Mouse (Mus musculus) lung, embryonic 14.5 days (tissue): ENCODE results near the gene Camk1d. TPM values are rescaled to one million over a fixed set of nuclear protein-coding genes. Genes with fewer than 3 reads are reported as not detected.

Source experiments
- ATAC-seq: fragments of 200-750 bp; cut with Nextera tagmentation; 2 replicates; pipeline ENCODE4 v1.8.0; 2017; ENCODE audit warnings: mild to moderate bottlenecking, moderate TSS enrichment, moderate library complexity; ENCODE audit not compliant: insufficient read depth
- DNase-seq: peaks from one replicate; pipeline ENCODE4 v3.0.0-alpha.2; 2015
- H3K27ac ChIP-seq: fragments of 300-500 bp; sonication (generic); 2 replicates; pipeline ENCODE4 v1.5.1; 2014; ENCODE audit warnings: low read depth, mild to moderate bottlenecking, moderate library complexity
- H3K27me3 ChIP-seq: fragments of 300-500 bp; sonication (generic); 2 replicates; pipeline ENCODE4 v1.6.1; 2014; ENCODE audit warnings: low read length, control low read depth; ENCODE audit not compliant: insufficient read depth
- H3K36me3 ChIP-seq: fragments of 300-500 bp; sonication (generic); 2 replicates; pipeline ENCODE4 v1.6.1; 2014; ENCODE audit warnings: control low read depth; ENCODE audit not compliant: insufficient read depth
- H3K4me1 ChIP-seq: fragments of 300-500 bp; sonication (generic); 2 replicates; pipeline ENCODE4 v1.6.1; 2014; ENCODE audit warnings: antibody characterized with exemption, control low read depth; ENCODE audit not compliant: insufficient read depth
- H3K4me2 ChIP-seq: fragments of 300-500 bp; sonication (generic); 2 replicates; pipeline ENCODE4 v1.6.1; 2014; ENCODE audit warnings: mild to moderate bottlenecking
- H3K4me3 ChIP-seq: fragments of 300-500 bp; sonication (generic); 2 replicates; pipeline ENCODE4 v1.5.1; 2014; ENCODE audit warnings: low read depth, low read length
- H3K9ac ChIP-seq: fragments of 300-500 bp; sonication (generic); 2 replicates; pipeline ENCODE4 v1.6.1; 2014
- H3K9me3 ChIP-seq: fragments of 300-500 bp; sonication (generic); 2 replicates; pipeline ENCODE4 v1.6.1; 2016; ENCODE audit warnings: low read depth, low read length, control low read depth
- CTCF ChIP-seq: IDR thresholded peaks from 2 replicates; pipeline ENCODE4 v1.5.1; 2016; ENCODE audit warnings: antibody characterized with exemption, low read depth
- WGBS: fragments of 180-500 bp; shearing (Covaris S2); extraction: QIAGEN DNeasy Blood & Tissue Kit; methylation state at CpG from one replicate; pipeline ENCODE4 v1.1.7; 2014; 5-methylcytosine and 5-hydroxymethylcytosine counted together
- polyA plus RNA-seq: library from polyadenylated mRNA; unstranded; fragments of >200 nt; fragmentation: Nextera tagmentation; extraction: Ambion mirVana; gene quantifications from 2 replicates; pipeline ENCODE4 v1.2.1, GENCODE M21; 2014

The Camk1d gene
- polyA plus RNA-seq, 1 experiment from 2014 or later: 2.9 TPM

DNA sequence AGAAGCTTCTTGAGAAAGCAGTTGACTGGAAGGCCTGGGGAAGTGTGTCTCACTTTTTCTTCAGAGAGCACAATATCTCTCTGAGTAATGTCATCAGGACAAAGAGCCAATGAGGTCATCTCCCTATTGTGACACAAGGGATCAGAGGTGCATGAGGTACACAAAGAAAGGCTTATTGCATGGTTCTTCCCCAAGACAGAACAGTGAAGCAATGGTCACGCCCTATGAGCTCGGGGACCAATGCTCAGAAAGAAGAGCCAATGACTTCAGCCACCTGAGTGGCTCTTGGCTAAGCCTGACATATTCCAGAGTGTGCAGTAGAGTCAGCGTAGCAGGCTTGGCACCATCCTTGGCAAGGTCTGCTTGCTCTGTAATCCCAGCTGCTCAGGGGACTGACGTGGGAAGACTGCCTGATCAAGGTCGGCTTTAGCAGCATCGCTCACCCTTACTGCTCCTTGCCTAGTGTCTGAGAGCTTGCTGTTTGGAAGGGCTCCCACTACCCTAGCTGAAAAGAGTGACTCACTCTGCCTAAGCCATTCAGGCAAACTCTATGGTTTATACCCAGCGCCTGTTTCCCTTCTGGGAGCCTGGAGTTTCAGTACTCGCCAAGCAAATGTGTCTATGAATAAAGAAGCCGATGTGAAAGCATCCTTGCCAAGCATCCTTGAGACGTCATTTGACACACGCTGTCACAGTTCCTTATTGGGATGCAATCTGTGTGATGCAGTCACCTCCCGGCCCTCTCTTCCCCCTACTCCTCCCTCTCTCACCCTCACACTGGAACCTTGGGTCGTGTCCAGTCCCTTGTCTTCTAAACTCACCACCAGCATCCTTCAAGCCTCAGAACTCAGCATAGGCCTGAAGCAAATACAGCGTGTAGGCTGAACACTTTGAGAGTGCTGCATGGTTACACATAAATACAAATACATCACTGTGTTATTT is 77.2 kb downstream of the Camk1d start:
- WGBS: 82% methylated on average over 14 of the region's 14 CpGs
- no peaks in the 10 kb centered on the region for H3K27me3 ChIP-seq
- no peak for TF ChIP-seq CTCF

DNA sequence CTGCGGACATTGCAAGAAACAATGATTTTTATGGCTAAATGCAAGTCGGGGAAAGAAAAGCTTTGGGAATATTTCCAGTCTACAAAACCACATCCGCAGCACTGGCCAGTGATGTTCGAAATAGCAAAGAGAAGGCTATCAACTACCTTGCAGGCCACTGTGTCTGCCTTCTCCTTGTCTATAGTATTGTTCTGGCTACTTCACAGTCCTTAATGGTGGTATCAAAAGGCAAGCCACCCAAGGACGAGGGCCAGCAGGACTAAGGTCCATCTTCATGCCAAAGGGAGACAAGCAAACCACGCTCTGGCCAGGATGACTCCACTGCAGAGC is 82.0 kb downstream of the Camk1d start:
- DNase-seq (no peak), ATAC-seq (no peak)
- Histone ChIP-seq H3K4me1 (no peaks in the 10 kb centered on the region), H3K4me3 (no peak overlapping the region), H3K36me3 (no peaks in the 10 kb centered on the region), H3K27ac (no peak overlapping the region), H3K9me3 (no peaks in the 10 kb centered on the region), H3K4me2 (no peak overlapping the region), H3K27me3 (no peaks in the 10 kb centered on the region), H3K9ac (no peak overlapping the region)
- WGBS: 84% methylated on average over 6 of the region's 6 CpGs
- no peak for TF ChIP-seq CTCF

More for the DNA sequence above, 77.2 kb downstream of the Camk1d start:
- DNase-seq: no peak
- no peak overlapping the region for H3K27ac ChIP-seq
- no peak overlapping the region for H3K9ac ChIP-seq
- H3K4me2 ChIP-seq: no peak overlapping the region
- no peaks in the 10 kb centered on the region for H3K9me3 ChIP-seq
- no peak; the same call in 1 of the 2 replicates for ATAC-seq
- no peak overlapping the region for H3K4me3 ChIP-seq
- H3K36me3 ChIP-seq: no peaks in the 10 kb centered on the region
- H3K4me1 ChIP-seq: no peaks in the 10 kb centered on the region

DNA sequence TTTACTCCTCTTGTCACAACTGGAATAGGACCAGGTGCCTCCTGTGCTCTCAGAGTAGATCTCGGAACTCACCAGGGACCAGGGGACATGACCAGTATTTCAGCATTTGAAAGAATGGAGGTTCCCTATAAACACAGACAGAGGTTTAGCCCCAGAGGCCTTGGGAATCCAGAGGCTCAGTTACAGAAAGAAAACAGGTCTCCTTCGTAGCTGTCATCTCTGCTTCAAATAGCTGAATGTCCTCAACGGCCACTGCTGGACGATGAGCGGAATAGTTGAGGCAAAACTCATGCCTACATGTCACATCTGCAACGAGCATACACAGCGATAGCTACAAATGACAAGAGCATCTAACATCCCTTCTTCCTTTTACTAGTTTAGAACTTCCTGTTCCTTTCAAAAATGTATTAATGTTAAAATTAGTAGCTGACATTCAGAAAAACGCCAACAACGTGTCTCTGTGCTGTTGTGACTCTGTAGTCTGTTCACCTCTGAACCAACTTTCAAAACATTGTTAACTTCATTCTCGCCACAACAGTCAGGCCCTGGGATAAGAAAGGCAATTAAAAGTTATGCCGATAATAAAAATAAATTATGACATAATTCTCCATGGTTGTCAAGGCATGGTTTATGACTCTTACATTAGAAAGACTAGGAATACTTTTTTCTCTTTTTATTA is 82.5 kb downstream of the Camk1d start:
- no peaks in the 10 kb centered on the region for H3K27me3 ChIP-seq
- WGBS: 76% methylated on average over 11 of the region's 11 CpGs
- no peak overlapping the region for H3K4me2 ChIP-seq
- no peaks in the 10 kb centered on the region for H3K9me3 ChIP-seq
- TF ChIP-seq CTCF: no peak
- no peaks in the 10 kb centered on the region for H3K36me3 ChIP-seq
- H3K9ac ChIP-seq: no peak overlapping the region
- ATAC-seq (no peak), DNase-seq (no peak)
- H3K4me3 ChIP-seq: no peak overlapping the region
- H3K27ac ChIP-seq: no peak overlapping the region
- H3K4me1 ChIP-seq: no peaks in the 10 kb centered on the region

GRCm38 (mm10) chr2:5630710-5631109 is 83.6 kb downstream of the Camk1d start:
- Histone ChIP-seq H3K27me3 (no peaks in the 10 kb centered on the region), H3K9ac (no peak overlapping the region), H3K27ac (no peak overlapping the region), H3K4me3 (no peak overlapping the region), H3K4me1 (no peaks in the 10 kb centered on the region), H3K4me2 (no peak overlapping the region), H3K36me3 (no peaks in the 10 kb centered on the region), H3K9me3 (no peaks in the 10 kb centered on the region)
- TF ChIP-seq CTCF: no peak
- no peak for DNase-seq
- no peak for ATAC-seq
- 52% methylated on average over 4 of the region's 4 CpGs for WGBS

DNA sequence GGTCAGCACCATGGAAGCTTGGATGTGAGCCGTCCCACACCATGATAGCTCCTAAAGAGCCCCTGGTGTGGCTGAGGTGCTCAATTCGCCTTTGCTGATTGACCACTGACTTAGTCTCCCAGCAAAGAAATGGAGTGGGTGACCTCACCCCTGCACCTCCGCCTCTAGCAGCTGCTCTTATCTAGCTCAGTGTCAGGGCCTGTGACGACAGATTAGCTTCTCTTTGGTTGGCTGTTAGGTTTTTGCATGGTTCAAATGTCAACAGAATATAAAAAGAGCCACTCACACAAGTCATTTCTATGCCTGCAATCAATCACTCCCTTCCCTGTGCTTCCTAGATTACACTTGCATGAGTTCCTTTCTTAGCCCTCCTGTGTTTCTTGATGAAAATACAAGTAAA is 89.9 kb downstream of the Camk1d start:
- ATAC-seq (no peak), DNase-seq (no peak)
- Histone ChIP-seq H3K4me1 (no peaks in the 10 kb centered on the region), H3K27me3 (no peaks in the 10 kb centered on the region), H3K27ac (no peak overlapping the region), H3K4me3 (no peak overlapping the region), H3K36me3 (no peaks in the 10 kb centered on the region), H3K9ac (no peak overlapping the region), H3K4me2 (no peak overlapping the region), H3K9me3 (no peaks in the 10 kb centered on the region; the same call in 1 of the 2 replicates)
- no peak for TF ChIP-seq CTCF
- 24% methylated on average over 4 of the region's 4 CpGs for WGBS

DNA sequence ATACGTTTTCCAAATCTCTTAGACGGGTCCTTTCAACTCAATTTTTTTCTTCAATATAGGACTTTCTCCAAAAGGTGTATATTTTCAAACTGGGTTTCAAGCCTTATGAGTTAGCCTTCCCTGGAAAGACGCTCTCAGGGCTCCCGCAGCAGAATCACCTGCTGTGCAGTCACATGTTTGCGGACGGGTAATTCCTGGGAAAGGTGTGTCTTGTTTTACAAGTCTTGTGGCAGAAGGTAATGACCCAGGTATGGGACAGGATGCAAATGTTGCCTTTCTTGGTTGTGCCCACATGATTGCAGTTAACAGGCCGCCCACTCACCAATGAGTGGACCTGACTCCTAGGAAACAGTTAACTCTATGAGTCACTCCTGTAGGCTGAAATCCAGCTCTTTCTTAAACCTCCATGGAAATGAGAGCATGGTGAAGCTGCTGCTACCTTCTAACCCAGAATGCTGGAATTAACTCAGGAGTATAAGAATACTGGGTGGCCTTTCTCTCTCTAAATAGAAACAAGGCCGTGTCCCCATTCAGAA is 95.9 kb downstream of the Camk1d start:
- DNase-seq: no peak
- no peak overlapping the region for H3K27ac ChIP-seq
- H3K36me3 ChIP-seq: no peaks in the 10 kb centered on the region
- no peaks in the 10 kb centered on the region; the same call in 1 of the 2 replicates for H3K9me3 ChIP-seq
- H3K4me3 ChIP-seq: no peak overlapping the region
- no peak for ATAC-seq
- H3K27me3 ChIP-seq: no peaks in the 10 kb centered on the region
- H3K9ac ChIP-seq: no peak overlapping the region
- no peak for TF ChIP-seq CTCF
- 84% methylated on average over 8 of the region's 8 CpGs for WGBS
- peaks cover 12% of the 10 kb centered on the region; the same call in 1 of the 2 replicates for H3K4me1 ChIP-seq
- no peak overlapping the region for H3K4me2 ChIP-seq

DNA sequence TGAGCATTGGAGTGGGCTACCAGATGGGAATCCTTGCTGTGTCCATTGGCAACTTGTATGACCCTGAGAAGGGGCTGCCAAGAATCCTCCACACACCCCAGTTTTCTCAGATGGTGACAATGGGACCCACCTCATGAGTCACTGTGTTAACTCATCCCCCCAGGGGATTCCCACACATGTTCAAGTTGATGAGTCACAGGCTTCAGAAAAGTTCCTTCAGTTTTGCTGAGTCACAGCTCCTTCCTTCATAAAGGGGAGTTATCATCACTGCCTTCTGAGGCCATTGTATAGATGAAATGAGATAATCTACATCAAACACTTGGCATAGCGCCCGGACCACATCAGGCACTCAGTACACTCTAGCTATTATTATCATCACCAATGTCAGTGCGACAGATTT is 99.4 kb downstream of the Camk1d start:
- TF ChIP-seq CTCF: no peak
- H3K36me3 ChIP-seq: no peaks in the 10 kb centered on the region
- H3K4me1 ChIP-seq: peaks cover 12% of the 10 kb centered on the region; the same call in 1 of the 2 replicates
- H3K9me3 ChIP-seq: no peaks in the 10 kb centered on the region
- H3K4me2 ChIP-seq: no peak overlapping the region
- 0 out of 2 replicates have a peak overlapping the region, but pooled peaks have one; percentile 16 for H3K27ac ChIP-seq
- no peak overlapping the region for H3K9ac ChIP-seq
- H3K4me3 ChIP-seq: no peak overlapping the region
- no peaks in the 10 kb centered on the region for H3K27me3 ChIP-seq
- DNase-seq (peak; percentile 59), ATAC-seq (peak; percentile 32)
- WGBS: 71% methylated on average over 3 of the region's 3 CpGs
